Mouse (Mus musculus): ENCODE data around the gene Srd5a3. TPM values are rescaled to one million over a fixed set of nuclear protein-coding genes. Genes with fewer than 3 reads are reported as not detected.

Gene Srd5a3
- total and polyA plus RNA-seq, 3 experiments, result 8.6 to 17.0 (median 10.0) TPM

GRCm38 (mm10) chr5:76154434-76155165 lies 14.5 kb downstream of the Srd5a3 start:
- Histone ChIP-seq H3K4me3 (no peak overlapping the region), H3K9ac (ENCODE audit: low read depth, low read length) (no peak overlapping the region), H3K79me2 (replicated peaks; ENCODE audit: control insufficient read depth, insufficient read depth, low read length) (no peaks in the 10 kb centered on the region), H3K36me3 (ENCODE audit: control insufficient read depth, insufficient read depth, low read length) (peaks cover 5% of the 10 kb centered on the region; the same call in 1 of the 2 replicates), H3K27ac (no peak overlapping the region), H3K4me1 (ENCODE audit: control insufficient read depth, insufficient read depth, low read length) (no peaks in the 10 kb centered on the region), H3K27me3 (ENCODE audit: control insufficient read depth, insufficient read depth, low read length) (no peaks in the 10 kb centered on the region)
- intact Hi-C loops (cut with DNase I), result no loop called here
- 59% methylated on average over 21 of the region's 21 CpGs for WGBS
- DNase-seq, result peak in 1 of 2 experiments; percentile 51
- no peak for TF ChIP-seq EP300 (IDR thresholded peaks at IDR 0.05; ENCODE audit: insufficient read depth, low read depth, low read length)
- no peak for TF ChIP-seq POLR2A (IDR thresholded peaks at IDR 0.05; ENCODE audit: insufficient read depth, low read depth, low read length)
- TF ChIP-seq CTCF (IDR thresholded peaks at IDR 0.05), result no peak

GRCm38 (mm10) chr5:76159555-76159954 lies 19.5 kb downstream of the Srd5a3 start:
- WGBS, result 78% methylated on average over 6 of the region's 6 CpGs
- Histone ChIP-seq H3K79me2 (replicated peaks; ENCODE audit: control insufficient read depth, insufficient read depth, low read length) (no peaks in the 10 kb centered on the region), H3K4me3 (no peak overlapping the region), H3K36me3 (ENCODE audit: control insufficient read depth, insufficient read depth, low read length) (peaks cover 5% of the 10 kb centered on the region; the same call in 1 of the 2 replicates), H3K27me3 (ENCODE audit: control insufficient read depth, insufficient read depth, low read length) (no peaks in the 10 kb centered on the region), H3K9ac (ENCODE audit: low read depth, low read length) (no peak overlapping the region), H3K4me1 (ENCODE audit: control insufficient read depth, insufficient read depth, low read length) (no peaks in the 10 kb centered on the region), H3K27ac (no peak overlapping the region)
- intact Hi-C loops (cut with DNase I), result no loop called here
- DNase-seq, result no peak
- TF ChIP-seq POLR2A (IDR thresholded peaks at IDR 0.05; ENCODE audit: insufficient read depth, low read depth, low read length) (no peak), CTCF (IDR thresholded peaks at IDR 0.05) (no peak), EP300 (IDR thresholded peaks at IDR 0.05; ENCODE audit: insufficient read depth, low read depth, low read length) (no peak)

GRCm38 (mm10) chr5:76160086-76160485 lies 20.0 kb downstream of the Srd5a3 start:
- Histone ChIP-seq H3K27me3 (ENCODE audit: control insufficient read depth, insufficient read depth, low read length) (no peaks in the 10 kb centered on the region), H3K36me3 (ENCODE audit: control insufficient read depth, insufficient read depth, low read length) (peaks cover 5% of the 10 kb centered on the region; the same call in 1 of the 2 replicates), H3K27ac (no peak overlapping the region), H3K9ac (ENCODE audit: low read depth, low read length) (no peak overlapping the region), H3K4me1 (ENCODE audit: control insufficient read depth, insufficient read depth, low read length) (no peaks in the 10 kb centered on the region), H3K79me2 (replicated peaks; ENCODE audit: control insufficient read depth, insufficient read depth, low read length) (no peaks in the 10 kb centered on the region), H3K4me3 (no peak overlapping the region)
- intact Hi-C loops (cut with DNase I), result no loop called here
- TF ChIP-seq CTCF (IDR thresholded peaks at IDR 0.05) (no peak), EP300 (IDR thresholded peaks at IDR 0.05; ENCODE audit: insufficient read depth, low read depth, low read length) (no peak), POLR2A (IDR thresholded peaks at IDR 0.05; ENCODE audit: insufficient read depth, low read depth, low read length) (no peak)
- no peak for DNase-seq
- 54% methylated on average over 3 of the region's 3 CpGs for WGBS

GRCm38 (mm10) chr5:76161491-76161890 lies 21.4 kb downstream of the Srd5a3 start:
- H3K4me3 ChIP-seq, result no peak overlapping the region
- intact Hi-C loops (cut with DNase I), result no loop called here
- no peaks in the 10 kb centered on the region for H3K36me3 ChIP-seq (ENCODE audit: control insufficient read depth, insufficient read depth, low read length)
- H3K79me2 ChIP-seq (replicated peaks; ENCODE audit: control insufficient read depth, insufficient read depth, low read length), result no peaks in the 10 kb centered on the region
- no peak for TF ChIP-seq CTCF (IDR thresholded peaks at IDR 0.05)
- no peak for TF ChIP-seq EP300 (IDR thresholded peaks at IDR 0.05; ENCODE audit: insufficient read depth, low read depth, low read length)
- no peak for TF ChIP-seq POLR2A (IDR thresholded peaks at IDR 0.05; ENCODE audit: insufficient read depth, low read depth, low read length)
- no peak overlapping the region for H3K27ac ChIP-seq
- DNase-seq, result no peak
- WGBS, result 89% methylated on average over 6 of the region's 6 CpGs
- no peak overlapping the region for H3K9ac ChIP-seq (ENCODE audit: low read depth, low read length)
- no peaks in the 10 kb centered on the region for H3K27me3 ChIP-seq (ENCODE audit: control insufficient read depth, insufficient read depth, low read length)
- no peaks in the 10 kb centered on the region for H3K4me1 ChIP-seq (ENCODE audit: control insufficient read depth, insufficient read depth, low read length)

GRCm38 (mm10) chr5:76162926-76163325 lies 22.9 kb downstream of the Srd5a3 start:
- intact Hi-C loops (cut with DNase I), result no loop called here
- no peak for DNase-seq

GRCm38 (mm10) chr5:76163828-76164390 lies 23.8 kb downstream of the Srd5a3 start:
- Histone ChIP-seq H3K9ac (ENCODE audit: low read depth, low read length) (no peak overlapping the region), H3K27me3 (ENCODE audit: control insufficient read depth, insufficient read depth, low read length) (no peaks in the 10 kb centered on the region), H3K36me3 (ENCODE audit: control insufficient read depth, insufficient read depth, low read length) (no peaks in the 10 kb centered on the region), H3K79me2 (replicated peaks; ENCODE audit: control insufficient read depth, insufficient read depth, low read length) (no peaks in the 10 kb centered on the region), H3K4me1 (ENCODE audit: control insufficient read depth, insufficient read depth, low read length) (no peaks in the 10 kb centered on the region), H3K27ac (no peak overlapping the region), H3K4me3 (no peak overlapping the region)
- TF ChIP-seq CTCF (IDR thresholded peaks at IDR 0.05) (no peak), EP300 (IDR thresholded peaks at IDR 0.05; ENCODE audit: insufficient read depth, low read depth, low read length) (no peak), POLR2A (IDR thresholded peaks at IDR 0.05; ENCODE audit: insufficient read depth, low read depth, low read length) (no peak)
- intact Hi-C loops (cut with DNase I), result no loop called here
- no peak for DNase-seq
- WGBS, result 81% methylated on average over 4 of the region's 4 CpGs

More at GRCm38 (mm10) chr5:76162926-76163325, 22.9 kb downstream of the Srd5a3 start:
- Histone ChIP-seq H3K27me3 (ENCODE audit: control insufficient read depth, insufficient read depth, low read length) (no peaks in the 10 kb centered on the region), H3K4me3 (no peak overlapping the region), H3K36me3 (ENCODE audit: control insufficient read depth, insufficient read depth, low read length) (no peaks in the 10 kb centered on the region), H3K4me1 (ENCODE audit: control insufficient read depth, insufficient read depth, low read length) (no peaks in the 10 kb centered on the region), H3K9ac (ENCODE audit: low read depth, low read length) (no peak overlapping the region), H3K27ac (no peak overlapping the region), H3K79me2 (replicated peaks; ENCODE audit: control insufficient read depth, insufficient read depth, low read length) (no peaks in the 10 kb centered on the region)
- TF ChIP-seq POLR2A (IDR thresholded peaks at IDR 0.05; ENCODE audit: insufficient read depth, low read depth, low read length) (no peak), EP300 (IDR thresholded peaks at IDR 0.05; ENCODE audit: insufficient read depth, low read depth, low read length) (no peak), CTCF (IDR thresholded peaks at IDR 0.05) (no peak)
- WGBS, result 75% methylated on average over 5 of the region's 5 CpGs
